Mouse (Mus musculus): ENCODE measurements at regions not wholly inside any gene's neighbourhood (a gene's known extent, or its start where the extent isn't known, plus 50 kb on each side); places are given as distances from the start of the nearest gene placed in this dataset.
"Not testable (repeated sequence)": the region's sequence is repeated elsewhere in the genome, so short reads cannot be mapped to it uniquely, and the experiment has no call there.

DNA sequence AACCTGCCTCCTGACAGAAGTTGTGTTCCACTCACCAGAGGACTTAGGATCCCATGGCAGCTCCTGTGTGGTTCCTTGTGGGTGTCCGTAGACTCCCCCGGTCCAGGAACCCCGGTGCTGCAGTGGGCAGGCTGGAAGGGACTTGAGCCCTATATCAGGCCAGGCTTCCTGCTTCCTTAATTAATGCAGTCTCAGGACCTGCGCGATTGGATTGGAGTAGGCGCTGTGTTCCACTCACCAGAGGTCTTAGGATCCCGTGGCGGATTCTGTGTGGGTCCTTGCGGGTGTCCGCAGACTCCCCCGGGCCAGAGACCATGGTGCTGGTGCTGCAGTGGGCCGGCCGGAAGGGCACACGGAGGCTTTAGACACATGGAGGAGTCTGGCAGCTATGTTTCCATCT, 288.7 kb downstream of the Fut8 start:
- H3K4me3 ChIP-seq (ENCODE audit: low read depth, low read length) = not testable (repeated sequence)

DNA sequence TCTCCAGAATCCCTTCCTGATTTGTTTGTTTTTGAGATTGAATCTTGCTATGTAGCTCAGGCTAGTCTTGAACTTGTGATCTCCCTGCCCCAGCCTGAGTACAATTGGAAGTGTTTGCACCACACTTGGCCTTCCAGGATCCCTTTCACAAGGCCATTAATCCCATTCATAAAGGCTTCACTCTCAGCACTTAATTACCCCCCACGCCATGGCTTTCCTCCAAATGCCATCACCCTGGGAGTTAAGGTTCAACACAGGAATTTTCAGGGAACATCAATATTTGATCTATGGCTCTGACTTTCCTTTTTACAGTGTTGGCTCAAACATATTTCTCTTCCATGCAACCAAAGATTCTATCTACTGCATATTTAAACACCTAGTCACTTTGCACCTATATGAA, 289.6 kb downstream of the Fut8 start:
- H3K9me3 ChIP-seq (ENCODE audit: control insufficient read depth, low read length) = no peaks in the 10 kb centered on the region
- H3K27ac ChIP-seq (ENCODE audit: low read depth, low read length) = no peak overlapping the region
- ATAC-seq (replicated peaks; ENCODE audit: low FRiP score) (no peak), DNase-seq (ENCODE audit: low spot score) (no peak)
- no peak overlapping the region for H3K9ac ChIP-seq (ENCODE audit: low read length)
- no peak overlapping the region for H3K4me2 ChIP-seq (ENCODE audit: low read depth, low read length, severe bottlenecking)
- no peak overlapping the region for H3K4me3 ChIP-seq (ENCODE audit: low read depth, low read length)
- no peaks in the 10 kb centered on the region for H3K4me1 ChIP-seq (replicated peaks; ENCODE audit: control insufficient read depth, insufficient read depth, low read length)
- H3K36me3 ChIP-seq (ENCODE audit: control insufficient read depth, insufficient read depth, low read length) = no peaks in the 10 kb centered on the region
- H3K27me3 ChIP-seq (ENCODE audit: control insufficient read depth, insufficient read depth, low read length) = no peaks in the 10 kb centered on the region
- 70% methylated on average over 1 of the region's 1 CpGs for WGBS

More for the DNA sequence above, 288.7 kb downstream of the Fut8 start:
- H3K27ac ChIP-seq (ENCODE audit: low read depth, low read length); H3K9me3 ChIP-seq (ENCODE audit: control insufficient read depth, low read length); H3K9ac ChIP-seq (ENCODE audit: low read length); H3K4me1 ChIP-seq (replicated peaks; ENCODE audit: control insufficient read depth, insufficient read depth, low read length); ATAC-seq (replicated peaks; ENCODE audit: low FRiP score); H3K27me3 ChIP-seq (ENCODE audit: control insufficient read depth, insufficient read depth, low read length); DNase-seq (ENCODE audit: low spot score); H3K36me3 ChIP-seq (ENCODE audit: control insufficient read depth, insufficient read depth, low read length); H3K4me2 ChIP-seq (ENCODE audit: low read depth, low read length, severe bottlenecking): not testable (repeated sequence)
- WGBS = 93% methylated on average over 14 of the region's 14 CpGs

DNA sequence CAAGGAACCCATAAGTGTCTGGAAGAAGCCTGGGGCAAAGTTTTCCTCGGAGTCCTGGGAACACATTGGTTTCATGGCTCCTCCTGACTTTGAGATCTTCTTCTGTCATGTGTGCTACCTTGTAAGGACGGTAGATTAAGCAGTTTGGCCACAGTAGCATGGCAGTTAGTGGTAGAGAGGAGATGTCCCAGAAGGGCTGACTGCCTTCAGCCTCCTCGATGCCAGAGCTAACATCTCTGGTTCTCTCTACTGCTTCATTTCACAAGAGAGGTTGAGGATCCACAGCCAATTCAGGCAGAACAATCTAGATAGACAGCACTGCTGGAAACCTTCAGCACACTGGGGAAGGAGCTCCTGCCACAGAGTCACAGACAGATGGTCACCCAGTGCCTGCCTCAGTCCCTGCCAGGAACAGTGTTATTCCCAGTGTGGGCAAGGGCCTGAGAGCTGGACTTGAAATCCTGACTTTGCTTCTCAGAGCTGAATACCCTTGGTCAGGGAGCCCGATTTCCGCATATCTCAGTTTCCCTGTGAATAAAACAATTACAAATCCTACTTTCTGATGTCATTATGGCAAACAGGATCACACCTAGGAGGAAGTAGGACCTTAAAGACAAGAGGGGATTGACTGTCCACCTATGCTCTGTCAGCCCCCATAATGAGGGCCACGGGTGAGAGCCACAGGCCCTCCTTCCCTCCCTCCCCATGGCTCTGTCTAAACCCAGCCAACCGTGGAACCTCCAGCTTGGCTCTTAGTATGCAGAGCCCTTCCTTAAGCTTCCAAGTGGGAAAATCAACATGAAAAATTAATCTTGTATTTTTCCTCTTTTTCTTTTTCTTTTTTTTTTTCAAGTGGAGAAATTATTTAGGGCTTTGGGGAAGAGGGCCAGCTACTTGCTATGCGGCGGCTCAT, 290.3 kb downstream of the Fut8 start:
- Histone ChIP-seq H3K27me3 (ENCODE audit: control insufficient read depth, insufficient read depth, low read length) (no peaks in the 10 kb centered on the region), H3K36me3 (ENCODE audit: control insufficient read depth, insufficient read depth, low read length) (no peaks in the 10 kb centered on the region), H3K4me2 (ENCODE audit: low read depth, low read length, severe bottlenecking) (no peak overlapping the region), H3K4me1 (replicated peaks; ENCODE audit: control insufficient read depth, insufficient read depth, low read length) (no peaks in the 10 kb centered on the region), H3K9ac (ENCODE audit: low read length) (no peak overlapping the region), H3K27ac (ENCODE audit: low read depth, low read length) (no peak overlapping the region), H3K9me3 (ENCODE audit: control insufficient read depth, low read length) (no peaks in the 10 kb centered on the region), H3K4me3 (ENCODE audit: low read depth, low read length) (no peak overlapping the region)
- ATAC-seq (replicated peaks; ENCODE audit: low FRiP score) (no peak), DNase-seq (ENCODE audit: low spot score) (no peak)
- 76% methylated on average over 9 of the region's 9 CpGs for WGBS

DNA sequence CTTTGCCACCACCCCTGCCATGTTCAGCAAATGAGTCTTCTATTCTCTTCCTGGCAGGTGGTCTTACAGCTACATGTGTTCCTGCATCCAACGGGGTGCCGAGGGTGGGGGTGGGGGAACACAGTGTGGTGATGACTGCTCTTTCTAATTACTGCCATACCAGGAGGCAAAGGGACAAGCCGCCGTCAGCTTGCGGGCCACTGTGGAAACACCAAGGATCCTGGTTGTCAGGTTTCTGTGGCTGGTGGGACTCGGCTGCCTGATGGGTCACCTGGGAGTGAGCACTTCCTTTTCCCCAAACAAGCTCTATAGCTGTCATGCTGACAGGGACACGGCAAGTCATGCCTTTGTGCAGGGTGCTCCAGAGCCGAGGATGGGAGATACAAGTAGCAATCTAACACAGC, 290.9 kb downstream of the Fut8 start:
- Histone ChIP-seq H3K27ac (ENCODE audit: low read depth, low read length) (no peak overlapping the region), H3K9me3 (ENCODE audit: control insufficient read depth, low read length) (no peaks in the 10 kb centered on the region), H3K4me1 (replicated peaks; ENCODE audit: control insufficient read depth, insufficient read depth, low read length) (no peaks in the 10 kb centered on the region), H3K9ac (ENCODE audit: low read length) (no peak overlapping the region), H3K27me3 (ENCODE audit: control insufficient read depth, insufficient read depth, low read length) (no peaks in the 10 kb centered on the region), H3K4me3 (ENCODE audit: low read depth, low read length) (no peak overlapping the region), H3K36me3 (ENCODE audit: control insufficient read depth, insufficient read depth, low read length) (no peaks in the 10 kb centered on the region), H3K4me2 (ENCODE audit: low read depth, low read length, severe bottlenecking) (no peak overlapping the region)
- DNase-seq (ENCODE audit: low spot score) = no peak
- 67% methylated on average over 8 of the region's 8 CpGs for WGBS
- no peak for ATAC-seq (replicated peaks; ENCODE audit: low FRiP score)

DNA sequence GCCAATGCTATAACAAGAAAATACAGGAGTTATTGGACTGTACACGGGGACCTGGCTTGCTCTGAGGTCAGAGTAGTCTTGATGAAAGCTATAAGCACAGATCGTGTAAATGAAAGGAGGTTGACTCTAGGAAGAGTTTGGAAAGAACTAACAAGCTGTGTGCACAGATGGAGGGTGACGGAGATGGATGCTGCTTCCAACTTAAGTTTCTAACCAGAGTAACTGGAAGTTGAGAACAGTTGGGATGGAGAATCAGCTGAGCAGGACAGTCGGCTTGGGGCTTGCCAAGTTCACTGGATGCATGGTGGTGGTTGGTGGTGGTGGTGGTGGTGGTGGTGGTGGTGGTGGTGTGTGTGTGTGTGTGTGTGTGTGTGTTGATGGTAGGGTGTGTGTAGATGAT, 291.5 kb downstream of the Fut8 start:
- H3K27ac ChIP-seq (ENCODE audit: low read depth, low read length) = no peak overlapping the region
- no peak overlapping the region for H3K4me2 ChIP-seq (ENCODE audit: low read depth, low read length, severe bottlenecking)
- WGBS = 93% methylated on average over 4 of the region's 4 CpGs
- H3K9me3 ChIP-seq (ENCODE audit: control insufficient read depth, low read length) = no peaks in the 10 kb centered on the region
- no peak overlapping the region for H3K9ac ChIP-seq (ENCODE audit: low read length)
- no peak overlapping the region for H3K4me3 ChIP-seq (ENCODE audit: low read depth, low read length)
- H3K36me3 ChIP-seq (ENCODE audit: control insufficient read depth, insufficient read depth, low read length) = no peaks in the 10 kb centered on the region
- no peaks in the 10 kb centered on the region for H3K27me3 ChIP-seq (ENCODE audit: control insufficient read depth, insufficient read depth, low read length)
- no peak for ATAC-seq (replicated peaks; ENCODE audit: low FRiP score)
- DNase-seq (ENCODE audit: low spot score) = no peak
- H3K4me1 ChIP-seq (replicated peaks; ENCODE audit: control insufficient read depth, insufficient read depth, low read length) = no peaks in the 10 kb centered on the region

DNA sequence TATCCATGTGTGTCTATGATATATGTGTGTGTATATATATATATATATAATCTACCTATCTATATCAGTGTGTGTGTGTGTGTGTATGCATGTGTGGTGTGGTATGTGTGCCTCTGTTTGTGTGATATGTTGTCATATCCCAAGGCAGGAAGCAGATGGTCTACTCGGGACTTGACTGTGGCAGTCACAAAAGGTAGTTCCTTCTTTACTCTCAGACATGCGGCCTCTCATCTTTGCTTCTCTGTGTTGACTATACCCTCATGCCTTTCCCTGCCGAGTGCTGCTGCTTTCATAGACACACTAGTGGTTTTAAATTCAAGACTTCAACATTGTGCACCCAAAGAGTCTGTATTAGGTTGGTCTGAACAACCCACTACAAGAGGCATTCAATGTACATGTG, 292.0 kb downstream of the Fut8 start:
- H3K36me3 ChIP-seq (ENCODE audit: control insufficient read depth, insufficient read depth, low read length) = no peaks in the 10 kb centered on the region
- no peak overlapping the region for H3K4me3 ChIP-seq (ENCODE audit: low read depth, low read length)
- H3K9me3 ChIP-seq (ENCODE audit: control insufficient read depth, low read length) = no peaks in the 10 kb centered on the region
- ATAC-seq (replicated peaks; ENCODE audit: low FRiP score) (no peak), DNase-seq (ENCODE audit: low spot score) (no peak)
- H3K27me3 ChIP-seq (ENCODE audit: control insufficient read depth, insufficient read depth, low read length) = no peaks in the 10 kb centered on the region
- no peak overlapping the region for H3K9ac ChIP-seq (ENCODE audit: low read length)
- WGBS = 86% methylated on average over 3 of the region's 3 CpGs
- H3K4me2 ChIP-seq (ENCODE audit: low read depth, low read length, severe bottlenecking) = no peak overlapping the region
- H3K27ac ChIP-seq (ENCODE audit: low read depth, low read length) = no peak overlapping the region
- H3K4me1 ChIP-seq (replicated peaks; ENCODE audit: control insufficient read depth, insufficient read depth, low read length) = no peaks in the 10 kb centered on the region

DNA sequence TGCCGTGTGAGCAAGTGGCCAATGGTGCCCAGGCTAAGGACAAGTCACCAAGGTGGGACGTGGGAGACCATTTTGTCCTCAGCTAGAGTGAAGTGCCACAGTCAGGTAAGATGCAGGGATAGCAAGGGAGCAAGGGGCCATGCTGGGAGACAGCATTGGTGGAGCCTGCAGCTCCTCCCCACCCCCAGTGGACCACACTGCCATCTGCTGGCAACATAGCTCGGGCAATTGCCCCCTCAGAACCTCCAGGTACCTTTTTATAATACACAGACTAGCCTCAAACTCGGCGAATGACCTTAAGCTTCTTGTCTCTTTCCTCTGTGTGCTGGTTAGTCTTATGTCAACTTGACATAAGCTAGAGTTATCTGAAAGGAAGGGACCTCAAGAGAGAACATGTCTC, 293.4 kb downstream of the Fut8 start:
- Histone ChIP-seq H3K27ac (ENCODE audit: low read depth, low read length) (no peak overlapping the region), H3K4me2 (ENCODE audit: low read depth, low read length, severe bottlenecking) (no peak overlapping the region), H3K9me3 (ENCODE audit: control insufficient read depth, low read length) (no peaks in the 10 kb centered on the region), H3K36me3 (ENCODE audit: control insufficient read depth, insufficient read depth, low read length) (no peaks in the 10 kb centered on the region), H3K27me3 (ENCODE audit: control insufficient read depth, insufficient read depth, low read length) (no peaks in the 10 kb centered on the region), H3K9ac (ENCODE audit: low read length) (no peak overlapping the region), H3K4me3 (ENCODE audit: low read depth, low read length) (no peak overlapping the region), H3K4me1 (replicated peaks; ENCODE audit: control insufficient read depth, insufficient read depth, low read length) (no peaks in the 10 kb centered on the region)
- DNase-seq (ENCODE audit: low spot score) = no peak
- no peak for ATAC-seq (replicated peaks; ENCODE audit: low FRiP score)
- WGBS = 88% methylated on average over 5 of the region's 5 CpGs

DNA sequence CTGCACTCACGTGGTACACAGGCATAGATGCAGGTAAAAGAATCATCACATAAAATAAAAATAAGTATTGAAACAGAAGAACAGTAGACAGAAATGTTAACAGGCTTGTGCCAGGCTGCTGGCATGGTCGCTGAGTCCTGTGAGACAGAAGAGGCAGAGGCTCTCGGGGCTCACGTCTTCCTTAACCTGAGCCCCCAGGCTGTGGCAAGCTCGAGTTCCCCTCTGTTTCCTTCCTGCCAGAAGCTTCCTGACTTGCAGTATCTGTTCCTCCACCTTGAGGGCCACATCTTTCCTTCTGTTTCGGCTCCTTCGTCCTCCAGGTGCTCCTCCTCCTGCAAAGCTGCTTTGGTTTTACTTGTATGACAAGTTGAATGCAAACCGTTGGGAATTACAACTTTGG, 294.6 kb downstream of the Fut8 start:
- no peaks in the 10 kb centered on the region for H3K36me3 ChIP-seq (ENCODE audit: control insufficient read depth, insufficient read depth, low read length)
- WGBS = 83% methylated on average over 8 of the region's 8 CpGs
- no peaks in the 10 kb centered on the region for H3K4me1 ChIP-seq (replicated peaks; ENCODE audit: control insufficient read depth, insufficient read depth, low read length)
- no peaks in the 10 kb centered on the region for H3K9me3 ChIP-seq (ENCODE audit: control insufficient read depth, low read length)
- H3K27ac ChIP-seq (ENCODE audit: low read depth, low read length) = no peak overlapping the region
- H3K9ac ChIP-seq (ENCODE audit: low read length) = no peak overlapping the region
- H3K4me2 ChIP-seq (ENCODE audit: low read depth, low read length, severe bottlenecking) = no peak overlapping the region
- H3K27me3 ChIP-seq (ENCODE audit: control insufficient read depth, insufficient read depth, low read length) = no peaks in the 10 kb centered on the region
- ATAC-seq (replicated peaks; ENCODE audit: low FRiP score) (no peak), DNase-seq (ENCODE audit: low spot score) (no peak)
- no peak overlapping the region for H3K4me3 ChIP-seq (ENCODE audit: low read depth, low read length)

DNA sequence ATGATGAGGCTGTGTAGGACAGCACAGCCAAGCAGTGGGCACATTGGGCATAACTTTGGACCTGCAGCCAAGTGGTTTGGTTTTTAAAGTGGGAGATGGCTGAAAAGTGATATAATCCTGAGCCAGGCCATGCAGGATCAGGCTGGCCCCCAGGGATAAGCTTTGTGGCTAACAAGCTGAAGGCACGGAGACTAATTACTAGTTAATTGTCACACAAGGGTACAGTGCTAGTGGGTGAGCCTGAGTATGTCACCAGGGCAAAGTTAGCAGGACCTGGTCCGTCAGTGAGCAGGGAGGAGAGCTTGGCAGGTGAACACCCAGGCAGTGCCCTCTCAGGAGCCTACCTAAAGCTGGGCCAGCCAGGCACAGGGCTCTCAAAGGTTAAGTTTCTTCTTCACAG, 295.7 kb downstream of the Fut8 start:
- Histone ChIP-seq H3K4me3 (ENCODE audit: low read depth, low read length) (no peak overlapping the region), H3K36me3 (ENCODE audit: control insufficient read depth, insufficient read depth, low read length) (no peaks in the 10 kb centered on the region), H3K27ac (ENCODE audit: low read depth, low read length) (no peak overlapping the region), H3K4me1 (replicated peaks; ENCODE audit: control insufficient read depth, insufficient read depth, low read length) (no peaks in the 10 kb centered on the region), H3K4me2 (ENCODE audit: low read depth, low read length, severe bottlenecking) (no peak overlapping the region), H3K9ac (ENCODE audit: low read length) (no peak overlapping the region), H3K9me3 (ENCODE audit: control insufficient read depth, low read length) (no peaks in the 10 kb centered on the region), H3K27me3 (ENCODE audit: control insufficient read depth, insufficient read depth, low read length) (no peaks in the 10 kb centered on the region)
- ATAC-seq (replicated peaks; ENCODE audit: low FRiP score) = no peak
- DNase-seq (ENCODE audit: low spot score) = no peak
- 79% methylated on average over 2 of the region's 2 CpGs for WGBS

Data from forebrain, embryonic 11.5 days (tissue).